9 mouse cellular contexts compared by ENCODE assay signal in the genomic region with DNA sequence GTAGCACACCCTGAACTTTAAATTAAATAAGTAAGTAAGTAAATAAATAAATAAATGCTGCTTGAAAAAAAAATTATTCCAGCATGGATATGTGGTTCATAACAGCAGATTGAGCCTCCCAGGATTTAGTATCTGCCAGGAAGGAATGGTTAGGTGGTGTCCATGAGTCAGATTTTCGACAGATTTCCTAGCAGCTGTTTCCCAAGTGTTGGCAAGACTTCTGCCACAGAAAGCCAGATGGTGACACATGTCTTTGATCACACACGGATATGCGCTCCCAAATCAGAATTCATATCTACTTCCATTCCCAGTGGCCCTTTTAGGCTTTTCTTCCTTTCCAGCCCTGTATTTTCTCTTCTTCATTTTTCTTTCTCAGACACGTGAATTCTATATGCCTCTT. TPM values are rescaled to one million over a fixed set of nuclear protein-coding genes. Genes with fewer than 3 reads are reported as not detected.
DNase-seq lines count a peak whose midpoint lies in the region; ATAC-seq and TF ChIP-seq lines count a peak whose summit lies in the region.
"Had no signal": no experiment of that assay in that cellular context is flagged by ENCODE, and none has a peak within 500 bp of the region (broad histone marks: within the 10 kb centered on the region; RNA-seq: fewer than 3 reads in every experiment).

No protein-coding gene starts in this region.

- DNase-seq in embryonic facial prominence, embryonic 14.5 days (ENCODE audit: low spot score): peak; percentile 69
- no peak for DNase-seq in embryonic facial prominence, embryonic 10.5 days (ENCODE audit: low spot score)
- peak; percentile 75 to 82 for DNase-seq in right cerebral cortex, adult 2 months (ENCODE audit: low spot score in 2 of 2)
- no peak for DNase-seq in right cerebral cortex, postnatal 14 days
- DNase-seq in layer of hippocampus, adult 2 months (ENCODE audit: low spot score in 2 of 2): peak; percentile 77 to 89
- DNase-seq in right cerebral cortex, postnatal 36 days (ENCODE audit: low spot score in 2 of 2): peak; percentile 60 to 68
- DNase-seq in thymus, postnatal 10 days (ENCODE audit: low spot score in 2 of 2): no peak

- no peak for ATAC-seq in embryonic facial prominence, embryonic 14.5 days (ENCODE audit: low read depth)
- no peak for ATAC-seq in intestine, embryonic 15.5 days
- ATAC-seq: CD4-positive, CD25-positive, alpha-beta regulatory T cell, adult 4 months had no signal

- H3K36me3 ChIP-seq in embryonic facial prominence, embryonic 14.5 days (ENCODE audit: control insufficient read depth, insufficient read depth, low read length): no peaks in the 10 kb centered on the region
- H3K36me3 ChIP-seq in embryonic facial prominence, embryonic 10.5 days (replicated peaks): no peaks in the 10 kb centered on the region
- no peaks in the 10 kb centered on the region for H3K36me3 ChIP-seq in intestine, embryonic 15.5 days

- no peak overlapping the region for H3K4me3 ChIP-seq in embryonic facial prominence, embryonic 14.5 days (ENCODE audit: low read depth, low read length)
- no peak overlapping the region for H3K4me3 ChIP-seq in embryonic facial prominence, embryonic 10.5 days
- no peak overlapping the region for H3K4me3 ChIP-seq in layer of hippocampus, adult 2 months
- H3K4me3 ChIP-seq in intestine, embryonic 15.5 days (replicated peaks): no peak overlapping the region

- H3K9ac ChIP-seq in embryonic facial prominence, embryonic 14.5 days (ENCODE audit: low read depth, low read length): no peak overlapping the region
- H3K9ac ChIP-seq in intestine, embryonic 15.5 days: no peak overlapping the region

- no peaks in the 10 kb centered on the region for H3K27me3 ChIP-seq in embryonic facial prominence, embryonic 14.5 days (replicated peaks; ENCODE audit: control insufficient read depth, insufficient read depth, low read length)
- H3K27me3 ChIP-seq in embryonic facial prominence, embryonic 10.5 days (replicated peaks; ENCODE audit: low read depth, poor library complexity, severe bottlenecking): no peaks in the 10 kb centered on the region
- no peaks in the 10 kb centered on the region for H3K27me3 ChIP-seq in intestine, embryonic 15.5 days (replicated peaks)

- no peaks in the 10 kb centered on the region for H3K9me3 ChIP-seq in embryonic facial prominence, embryonic 14.5 days (ENCODE audit: control insufficient read depth, low read length)
- H3K9me3 ChIP-seq in embryonic facial prominence, embryonic 10.5 days: no peaks in the 10 kb centered on the region
- H3K9me3 ChIP-seq in intestine, embryonic 15.5 days: no peaks in the 10 kb centered on the region

- H3K4me1 ChIP-seq in embryonic facial prominence, embryonic 14.5 days (ENCODE audit: control insufficient read depth, insufficient read depth, low read length): peaks cover 8% of the 10 kb centered on the region; the same call in 1 of the 2 replicates
- H3K4me1 ChIP-seq in embryonic facial prominence, embryonic 10.5 days: peaks cover 27% of the 10 kb centered on the region
- H3K4me1 ChIP-seq in intestine, embryonic 15.5 days (replicated peaks): peaks cover 22% of the 10 kb centered on the region

- no peak for TF ChIP-seq CTCF in layer of hippocampus, adult 2 months (conservative IDR thresholded peaks at IDR 0.05)

- H3K27ac ChIP-seq in embryonic facial prominence, embryonic 14.5 days (replicated peaks; ENCODE audit: low read depth, low read length): no peak overlapping the region
- H3K27ac ChIP-seq in embryonic facial prominence, embryonic 10.5 days (replicated peaks): no peak overlapping the region
- peak overlapping the region; percentile 81 for H3K27ac ChIP-seq in layer of hippocampus, adult 2 months
- no peak overlapping the region for H3K27ac ChIP-seq in intestine, embryonic 15.5 days

- 33% methylated on average over 4 of the region's 4 CpGs for whole genome bisulfite sequencing in embryonic facial prominence, embryonic 14.5 days
- 75% methylated on average over 4 of the region's 4 CpGs for WGBS in embryonic facial prominence, embryonic 10.5 days
- WGBS in intestine, embryonic 15.5 days: 64% methylated on average over 4 of the region's 4 CpGs

- no peak overlapping the region for H3K4me2 ChIP-seq in embryonic facial prominence, embryonic 14.5 days (ENCODE audit: low read depth, low read length)
- H3K4me2 ChIP-seq in intestine, embryonic 15.5 days (replicated peaks): no peak overlapping the region

RNA-seq across cellular contexts. Expression of gene Slc16a1, which starts 28.5 kb away (rescaled TPM):
- polyA plus RNA-seq in embryonic facial prominence, embryonic 14.5 days (2014; fragmentation: Nextera tagmentation; extraction: Ambion mirVana): 30.9 and 39.2 TPM in 2 replicates
- 45.9 and 49.6 TPM in 2 replicates for polyA plus RNA-seq in embryonic facial prominence, embryonic 10.5 days (2016; fragmentation: Nextera tagmentation; extraction: Ambion mirVana)
- 10 to 100 TPM; 20.8 to 22.0 TPM for total RNA-seq in layer of hippocampus, adult 2 months (2021)
- polyA plus RNA-seq in intestine, embryonic 15.5 days (2015; fragmentation: Nextera tagmentation; extraction: Ambion mirVana): 45.7 and 50.0 TPM in 2 replicates

Comparison
In these comparisons a context has a peak if more than half of its experiments do, and no peak if none do; other contexts are left out.
1. DNase-seq: peak in embryonic facial prominence, embryonic 14.5 days (single experiment), right cerebral cortex, adult 2 months (2 of 2), layer of hippocampus, adult 2 months (2 of 2) and right cerebral cortex, postnatal 36 days (2 of 2); none in embryonic facial prominence, embryonic 10.5 days (single experiment), right cerebral cortex, postnatal 14 days (single experiment) and thymus, postnatal 10 days (0 of 2).